Mouse (Mus musculus) gastrocnemius, adult 18-20 months (tissue): Measurements from ENCODE around the gene Zfp771. TPM values are rescaled to one million over a fixed set of nuclear protein-coding genes. Genes with fewer than 3 reads are reported as not detected.

Experiments used
- DNase-seq: peaks from one replicate; pipeline ENCODE4 v3.0.0; 2021; ENCODE audit warnings: low spot score
- total RNA-seq, 2 experiments: library from RNA; stranded (reverse); gene quantifications; 2 replicates each; pipeline ENCODE4 v1.2.3; 2021

Zfp771 gene
- total RNA-seq, 2 experiments from 2014 or later = 19.7 to 21.1 TPM

DNA sequence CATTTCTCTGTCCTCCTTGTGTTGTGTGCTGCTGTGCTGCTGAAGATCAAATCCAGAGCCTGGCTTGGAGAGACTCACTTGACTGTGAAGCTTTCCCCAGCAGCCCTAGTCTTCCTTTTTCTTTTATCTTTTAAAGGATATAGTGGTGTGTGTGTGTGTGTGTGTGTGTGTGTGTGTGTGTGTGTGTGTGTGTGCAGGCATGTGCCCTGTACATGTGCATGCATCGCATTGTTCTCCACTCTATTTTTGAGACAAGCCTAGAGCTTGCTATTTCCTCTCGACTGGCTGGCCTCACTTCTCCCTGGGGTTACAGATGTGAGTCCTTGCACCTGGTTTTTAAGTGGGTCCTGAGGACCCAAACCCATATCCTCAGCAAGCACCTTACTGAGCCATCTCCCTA lies 38.1 kb downstream of the Zfp771 start:
- DNase-seq = no peak

GRCm38 (mm10) chr7:127285154-127285553 lies 41.1 kb downstream of the Zfp771 start:
- no peak for DNase-seq

DNA sequence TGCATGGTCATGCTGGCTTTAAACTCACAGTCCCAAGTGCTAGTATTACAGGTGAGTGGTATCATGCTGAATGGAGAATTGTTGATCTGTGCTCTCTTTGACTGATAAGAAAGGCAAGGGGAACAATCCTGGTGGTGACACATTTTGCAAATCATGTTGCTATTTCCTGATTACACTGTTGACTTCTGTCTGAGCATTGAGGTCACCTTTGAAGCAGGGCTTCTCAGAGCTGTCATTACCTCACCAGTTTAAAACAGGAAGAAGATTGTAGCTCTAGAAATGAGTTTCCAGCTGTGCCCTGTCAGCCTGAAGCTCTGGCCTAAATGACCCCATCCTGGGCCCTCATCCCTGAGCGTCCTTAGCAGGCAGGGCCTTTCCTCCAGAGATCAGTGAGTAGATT lies 43.9 kb downstream of the Zfp771 start:
- DNase-seq = no peak

DNA sequence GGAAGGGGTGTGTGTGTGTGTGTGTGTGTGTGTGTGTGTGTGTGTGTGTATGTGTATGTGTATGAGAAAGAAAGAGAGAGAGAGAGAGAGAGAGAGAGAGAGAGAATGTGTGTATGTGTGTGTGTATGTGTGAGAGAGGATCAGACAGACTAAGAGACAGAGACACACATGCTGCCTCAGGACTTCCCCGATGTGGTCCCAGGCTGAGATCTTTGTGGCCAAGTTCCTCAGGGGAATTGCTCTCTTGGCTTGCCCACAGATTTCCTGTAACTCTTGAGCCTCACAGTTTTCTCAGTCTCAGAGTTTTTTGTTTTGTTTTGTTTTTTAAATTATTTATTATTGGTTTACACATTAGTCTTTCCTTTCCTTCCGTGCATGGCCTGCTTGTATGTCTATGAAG lies 45.2 kb downstream of the Zfp771 start:
- no peak for DNase-seq

- DNase-seq = no peak
These were observed 46.1 kb downstream of the Zfp771 start for GRCm38 (mm10) chr7:127290142-127290541.

- DNase-seq = no peak
These were observed 52.0 kb downstream of the Zfp771 start, which contains the start of gene Itgal for GRCm38 (mm10) chr7:127296098-127296497. TSS of gene Itgal (plus strand) at chr7:127296260.

DNA sequence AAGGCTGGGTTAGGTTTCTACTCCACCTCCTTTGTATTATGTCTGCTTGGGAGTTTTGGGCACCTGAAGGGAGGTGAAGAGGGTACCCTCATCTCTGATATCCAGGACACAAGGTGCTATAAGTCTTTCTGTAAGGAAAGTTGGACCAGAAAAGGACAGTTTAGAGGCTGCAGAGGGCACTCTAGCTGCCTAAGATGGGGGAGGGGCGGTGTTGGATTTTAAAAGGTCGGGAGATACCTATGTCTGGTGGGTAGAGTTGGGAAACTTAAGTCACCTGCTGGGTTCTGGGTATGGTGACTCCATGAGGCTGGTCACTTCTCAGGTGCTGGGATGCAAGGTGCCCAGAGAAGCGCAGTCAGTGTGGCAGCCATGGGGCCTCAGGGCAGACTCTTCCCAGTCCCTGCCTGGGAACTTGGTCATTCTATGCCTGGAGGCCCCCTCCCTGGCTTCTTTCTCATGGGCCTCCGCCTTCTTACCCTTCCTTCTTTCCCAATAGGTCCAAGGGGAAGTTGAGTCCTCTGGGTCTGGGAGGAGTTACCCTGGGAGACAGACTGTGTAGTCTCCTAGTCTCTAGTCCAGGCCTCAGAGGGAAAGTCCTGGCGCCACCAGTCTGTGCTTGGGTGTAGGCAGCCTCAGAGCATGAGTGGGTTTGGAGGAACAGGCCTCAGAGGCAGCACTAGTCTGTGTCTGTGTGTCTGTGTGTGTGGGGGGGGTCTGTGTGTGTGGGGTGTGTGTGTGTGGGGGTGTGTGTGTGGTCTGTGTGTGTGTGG lies 52.9 kb downstream of the Zfp771 start:
- no peak for DNase-seq

DNA sequence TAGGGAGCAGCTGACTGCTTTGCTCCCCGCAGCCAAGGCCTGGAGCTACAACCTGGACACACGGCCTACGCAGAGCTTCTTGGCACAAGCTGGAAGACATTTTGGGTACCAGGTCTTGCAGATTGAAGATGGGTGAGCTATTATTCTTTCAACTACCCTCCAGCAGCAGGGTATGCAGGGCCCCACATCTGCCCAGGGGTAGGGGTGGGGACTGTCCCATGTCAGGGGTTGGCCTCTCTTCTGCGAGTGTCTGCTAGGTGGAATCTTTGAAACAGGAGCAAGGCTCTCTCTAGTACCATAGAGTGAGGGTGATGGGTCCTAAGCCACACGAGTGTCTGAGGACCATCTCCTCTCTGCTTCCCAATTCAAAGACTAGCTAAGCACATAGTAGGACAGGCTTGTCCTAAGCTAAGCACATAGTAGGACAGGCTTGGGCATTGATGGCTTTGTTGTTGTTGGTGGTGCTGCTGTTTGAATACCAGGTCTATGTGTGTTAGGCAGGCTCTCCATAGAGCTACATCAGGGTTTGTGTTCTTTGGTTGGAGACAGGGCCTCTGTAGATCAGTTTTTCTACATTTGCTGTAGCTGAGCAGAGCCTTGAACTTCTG lies 53.6 kb downstream of the Zfp771 start:
- no peak for DNase-seq

Other genes with a start within 250 kb of the Zfp771 start
- 10 to 100 TPM; 27.5 to 40.9 TPM for gene Mvp, start 229.7 kb upstream of the Zfp771 start, total RNA-seq
- 1 to 10 TPM in 1 of 2 experiments, not detected in 1; 1.7 TPM for gene Pagr1b, start 227.8 kb upstream of the Zfp771 start, total RNA-seq
- gene Pagr1a, start 226.9 kb upstream of the Zfp771 start, total RNA-seq = 10 to 100 TPM in 1 of 2 experiments, 1 to 10 TPM in 1; 7.9 to 10.3 TPM
- gene Gm42742, start 223.2 kb upstream of the Zfp771 start, total RNA-seq = 10 to 100 TPM; 12.9 to 16.9 TPM
- gene Prrt2, start 223.1 kb upstream of the Zfp771 start, total RNA-seq = under 1 TPM in 1 of 2 experiments, not detected in 1; 0.84 TPM
- 10 to 100 TPM; 64.3 to 66.3 TPM for gene Maz, start 217.2 kb upstream of the Zfp771 start, total RNA-seq
- gene Kif22, start 201.8 kb upstream of the Zfp771 start, total RNA-seq = 1 to 10 TPM; 1.2 to 1.7 TPM
- not detected for gene Zg16, start 156.9 kb upstream of the Zfp771 start, total RNA-seq
- under 1 TPM; 0.50 to 0.93 TPM for gene AI467606, start 152.9 kb upstream of the Zfp771 start, total RNA-seq
- gene Qprt, start 122.0 kb upstream of the Zfp771 start, total RNA-seq = under 1 TPM; 0.37 to 0.55 TPM
- under 1 TPM; 0.07 to 0.14 TPM for gene Spn, start 106.5 kb upstream of the Zfp771 start, total RNA-seq
- gene Cd2bp2, start 48.2 kb upstream of the Zfp771 start, total RNA-seq = 10 to 100 TPM; 25.1 to 26.8 TPM
- 10 to 100 TPM; 26.4 to 29.5 TPM for gene Tbc1d10b, start 35.8 kb upstream of the Zfp771 start, total RNA-seq
- over 10,000 TPM; 24,635 to 28,732 TPM for gene Mylpf, start 35.4 kb upstream of the Zfp771 start, total RNA-seq
- gene Zfp553, start 11.2 kb upstream of the Zfp771 start, total RNA-seq = 1 to 10 TPM; 4.2 to 4.6 TPM
- 1 to 10 TPM; 1.0 to 1.3 TPM for gene Sept1, start 11.1 kb upstream of the Zfp771 start, total RNA-seq
- 10 to 100 TPM; 32.6 TPM for gene Dctpp1, start 16.4 kb downstream of the Zfp771 start, total RNA-seq
- gene Sephs2, start 29.8 kb downstream of the Zfp771 start, total RNA-seq = 10 to 100 TPM; 34.7 to 34.9 TPM
- under 1 TPM; 0.21 to 0.33 TPM for gene Itgal, start 52.0 kb downstream of the Zfp771 start, total RNA-seq
- 10 to 100 TPM; 36.4 to 41.6 TPM for gene Zfp768, start 101.3 kb downstream of the Zfp771 start, total RNA-seq
- 1 to 10 TPM; 2.4 to 2.6 TPM for gene Zfp747, start 131.8 kb downstream of the Zfp771 start, total RNA-seq
- gene 9130019O22Rik, start 142.9 kb downstream of the Zfp771 start, total RNA-seq = 1 to 10 TPM; 1.8 to 2.2 TPM
- 1 to 10 TPM; 1.7 to 1.8 TPM for gene E430018J23Rik, start 149.4 kb downstream of the Zfp771 start, total RNA-seq
- 1 to 10 TPM; 1.6 to 1.9 TPM for gene Zfp764, start 162.5 kb downstream of the Zfp771 start, total RNA-seq
- 1 to 10 TPM; 1.4 to 2.1 TPM for gene Zfp688, start 177.8 kb downstream of the Zfp771 start, total RNA-seq
- under 1 TPM; 0.76 to 0.82 TPM for gene Zfp689, start 204.9 kb downstream of the Zfp771 start, total RNA-seq
- gene Prr14, start 215.3 kb downstream of the Zfp771 start, total RNA-seq = 10 to 100 TPM; 16.5 to 19.4 TPM
- 10 to 100 TPM; 25.2 to 26.6 TPM for gene Fbrs, start 234.9 kb downstream of the Zfp771 start, total RNA-seq